Mouse (Mus musculus): Measurements from ENCODE around the gene Nos3.

- no peak for TF ChIP-seq POLR2A (IDR thresholded peaks at IDR 0.05; ENCODE audit: borderline replicate concordance, control insufficient read depth, low read depth, low read length)
- peak; percentile 94 for TF ChIP-seq CTCF (IDR thresholded peaks at IDR 0.05; ENCODE audit: control insufficient read depth, insufficient read depth, low read length)
These were observed 28.9 kb downstream of the Nos3 start, which contains the start of gene Abcb8 for GRCm38 (mm10) chr5:24393392-24393997.
